Mouse (Mus musculus) spleen, postnatal 36 days (tissue): Measurements from ENCODE around the gene Nos1ap.

ENCODE experiments used
- DNase-seq, 2 experiments: peaks; one replicate each; pipeline ENCODE4 v3.0.0; 2022; ENCODE audit warnings: low spot score in 2 of 2, mixed read lengths in 1 of 2

Gene Nos1ap

GRCm38 (mm10) chr1:170419961-170420360, 169.7 kb downstream of the Nos1ap start:
- no peak for DNase-seq

GRCm38 (mm10) chr1:170418131-170418530, 171.5 kb downstream of the Nos1ap start:
- no peak for DNase-seq

GRCm38 (mm10) chr1:170416967-170417366, 172.7 kb downstream of the Nos1ap start:
- no peak for DNase-seq

- no peak for DNase-seq
These were observed 173.5 kb downstream of the Nos1ap start for GRCm38 (mm10) chr1:170416206-170416605.

- no peak for DNase-seq
These were observed 174.3 kb downstream of the Nos1ap start for GRCm38 (mm10) chr1:170415395-170415794.

GRCm38 (mm10) chr1:170410402-170411191, 179.1 kb downstream of the Nos1ap start:
- no peak for DNase-seq

- no peak for DNase-seq
These were observed 180.6 kb downstream of the Nos1ap start for GRCm38 (mm10) chr1:170409091-170409490.

- no peak for DNase-seq
These were observed 182.7 kb downstream of the Nos1ap start for GRCm38 (mm10) chr1:170406921-170407320.

GRCm38 (mm10) chr1:170405152-170405551, 184.5 kb downstream of the Nos1ap start:
- no peak for DNase-seq

GRCm38 (mm10) chr1:170402682-170403081, 187.0 kb downstream of the Nos1ap start:
- no peak for DNase-seq

GRCm38 (mm10) chr1:170398866-170399265, 190.8 kb downstream of the Nos1ap start:
- DNase-seq, result no peak

- no peak for DNase-seq
These were observed 194.6 kb downstream of the Nos1ap start for GRCm38 (mm10) chr1:170395101-170395500.

GRCm38 (mm10) chr1:170394641-170395040, 195.0 kb downstream of the Nos1ap start:
- no peak for DNase-seq

- no peak for DNase-seq
These were observed 196.6 kb downstream of the Nos1ap start for GRCm38 (mm10) chr1:170392771-170393728.

- DNase-seq, result no peak
These were observed 202.3 kb downstream of the Nos1ap start for GRCm38 (mm10) chr1:170387180-170387912.

GRCm38 (mm10) chr1:170385416-170385815, 204.2 kb downstream of the Nos1ap start:
- no peak for DNase-seq

- DNase-seq, result no peak
These were observed 206.1 kb downstream of the Nos1ap start for GRCm38 (mm10) chr1:170383530-170383929.

- no peak for DNase-seq
These were observed 208.2 kb downstream of the Nos1ap start for GRCm38 (mm10) chr1:170381457-170381856.

GRCm38 (mm10) chr1:170380505-170380904, 209.2 kb downstream of the Nos1ap start:
- DNase-seq, result no peak

GRCm38 (mm10) chr1:170375721-170376120, 213.9 kb downstream of the Nos1ap start:
- DNase-seq, result no peak

GRCm38 (mm10) chr1:170373750-170374149, 215.9 kb downstream of the Nos1ap start:
- DNase-seq, result no peak
